Mouse (Mus musculus): ENCODE results near the gene Slc44a5. TPM values are rescaled to one million over a fixed set of nuclear protein-coding genes. Genes with fewer than 3 reads are reported as not detected.
"Not testable (repeated sequence)": the region's sequence is repeated elsewhere in the genome, so short reads cannot be mapped to it uniquely, and the experiment has no call there.

The Slc44a5 gene
- polyA plus RNA-seq, 1 experiment = not detected

- Histone ChIP-seq H3K4me3 (replicated peaks; ENCODE audit: extremely low read depth, low read depth, low read length) (no peak overlapping the region), H3K4me1 (ENCODE audit: control insufficient read depth, insufficient read depth, low read length) (no peaks in the 10 kb centered on the region)
- TF ChIP-seq POLR2A (IDR thresholded peaks at IDR 0.05; ENCODE audit: borderline replicate concordance, extremely low read depth, low read depth, low read length) (no peak), CTCF (IDR thresholded peaks at IDR 0.05; ENCODE audit: insufficient read depth, low read length) (no peak)
- DNase-seq = no peak
- WGBS = 91% methylated on average over 5 of the region's 5 CpGs
Measured at GRCm38 (mm10) chr3:153999797-154000528, 26.7 kb downstream of the Slc44a5 start.

- TF ChIP-seq CTCF (IDR thresholded peaks at IDR 0.05; ENCODE audit: insufficient read depth, low read length) (no peak), POLR2A (IDR thresholded peaks at IDR 0.05; ENCODE audit: borderline replicate concordance, extremely low read depth, low read depth, low read length) (no peak)
- Histone ChIP-seq H3K4me3 (replicated peaks; ENCODE audit: extremely low read depth, low read depth, low read length) (no peak overlapping the region), H3K4me1 (ENCODE audit: control insufficient read depth, insufficient read depth, low read length) (no peaks in the 10 kb centered on the region)
- whole genome bisulfite sequencing = 73% methylated on average over 5 of the region's 5 CpGs
- no peak for DNase-seq
Measured at GRCm38 (mm10) chr3:154001348-154001747, 28.1 kb downstream of the Slc44a5 start.

- no peak overlapping the region for H3K4me3 ChIP-seq (replicated peaks; ENCODE audit: extremely low read depth, low read depth, low read length)
- TF ChIP-seq POLR2A (IDR thresholded peaks at IDR 0.05; ENCODE audit: borderline replicate concordance, extremely low read depth, low read depth, low read length) (no peak), CTCF (IDR thresholded peaks at IDR 0.05; ENCODE audit: insufficient read depth, low read length) (no peak)
Measured at GRCm38 (mm10) chr3:154046876-154047275, 73.6 kb downstream of the Slc44a5 start.

GRCm38 (mm10) chr3:154053331-154053730 lies 80.1 kb downstream of the Slc44a5 start:
- H3K4me3 ChIP-seq (replicated peaks; ENCODE audit: extremely low read depth, low read depth, low read length) = no peak overlapping the region
- TF ChIP-seq CTCF (IDR thresholded peaks at IDR 0.05; ENCODE audit: insufficient read depth, low read length) = no peak
- TF ChIP-seq POLR2A (IDR thresholded peaks at IDR 0.05; ENCODE audit: borderline replicate concordance, extremely low read depth, low read depth, low read length) = no peak
- 73% methylated on average over 7 of the region's 7 CpGs for WGBS
- H3K4me1 ChIP-seq (ENCODE audit: control insufficient read depth, insufficient read depth, low read length) = no peaks in the 10 kb centered on the region
- no peak for DNase-seq

More at GRCm38 (mm10) chr3:154046876-154047275, 73.6 kb downstream of the Slc44a5 start:
- no peak for DNase-seq
- WGBS = 87% methylated on average over 4 of the region's 4 CpGs
- H3K4me1 ChIP-seq (ENCODE audit: control insufficient read depth, insufficient read depth, low read length) = no peaks in the 10 kb centered on the region

- 54% methylated on average over 2 of the region's 2 CpGs for WGBS
- Histone ChIP-seq H3K4me3 (replicated peaks; ENCODE audit: extremely low read depth, low read depth, low read length) (no peak overlapping the region), H3K4me1 (ENCODE audit: control insufficient read depth, insufficient read depth, low read length) (no peaks in the 10 kb centered on the region)
- no peak for DNase-seq
- TF ChIP-seq CTCF (IDR thresholded peaks at IDR 0.05; ENCODE audit: insufficient read depth, low read length) (no peak), POLR2A (IDR thresholded peaks at IDR 0.05; ENCODE audit: borderline replicate concordance, extremely low read depth, low read depth, low read length) (no peak)
Measured at GRCm38 (mm10) chr3:154057464-154057863, 84.2 kb downstream of the Slc44a5 start.

GRCm38 (mm10) chr3:154058200-154058599 lies 85.0 kb downstream of the Slc44a5 start:
- no peak for DNase-seq
- Histone ChIP-seq H3K4me3 (replicated peaks; ENCODE audit: extremely low read depth, low read depth, low read length) (no peak overlapping the region), H3K4me1 (ENCODE audit: control insufficient read depth, insufficient read depth, low read length) (no peaks in the 10 kb centered on the region)
- TF ChIP-seq POLR2A (IDR thresholded peaks at IDR 0.05; ENCODE audit: borderline replicate concordance, extremely low read depth, low read depth, low read length) = no peak
- TF ChIP-seq CTCF (IDR thresholded peaks at IDR 0.05; ENCODE audit: insufficient read depth, low read length) = no peak
- WGBS = 62% methylated on average over 5 of the region's 5 CpGs

GRCm38 (mm10) chr3:154071989-154072388 lies 98.8 kb downstream of the Slc44a5 start:
- H3K4me1 ChIP-seq (ENCODE audit: control insufficient read depth, insufficient read depth, low read length); DNase-seq; H3K4me3 ChIP-seq (replicated peaks; ENCODE audit: extremely low read depth, low read depth, low read length): not testable (repeated sequence)

- 49% methylated on average over 10 of the region's 10 CpGs for WGBS
- H3K4me3 ChIP-seq (replicated peaks; ENCODE audit: extremely low read depth, low read depth, low read length) = no peak overlapping the region
- no peak for DNase-seq
- no peaks in the 10 kb centered on the region for H3K4me1 ChIP-seq (ENCODE audit: control insufficient read depth, insufficient read depth, low read length)
- TF ChIP-seq CTCF (IDR thresholded peaks at IDR 0.05; ENCODE audit: insufficient read depth, low read length) (no peak), POLR2A (IDR thresholded peaks at IDR 0.05; ENCODE audit: borderline replicate concordance, extremely low read depth, low read depth, low read length) (no peak)
Measured at GRCm38 (mm10) chr3:154075749-154076148, 102.5 kb downstream of the Slc44a5 start.

- Histone ChIP-seq H3K4me1 (ENCODE audit: control insufficient read depth, insufficient read depth, low read length) (no peaks in the 10 kb centered on the region), H3K4me3 (replicated peaks; ENCODE audit: extremely low read depth, low read depth, low read length) (no peak overlapping the region)
- TF ChIP-seq CTCF (IDR thresholded peaks at IDR 0.05; ENCODE audit: insufficient read depth, low read length) = no peak
- no peak for TF ChIP-seq POLR2A (IDR thresholded peaks at IDR 0.05; ENCODE audit: borderline replicate concordance, extremely low read depth, low read depth, low read length)
- no peak for DNase-seq
- 65% methylated on average over 12 of the region's 12 CpGs for WGBS
Measured at GRCm38 (mm10) chr3:154081687-154082086, 108.5 kb downstream of the Slc44a5 start.

- DNase-seq = no peak
- Histone ChIP-seq H3K4me1 (ENCODE audit: control insufficient read depth, insufficient read depth, low read length) (no peaks in the 10 kb centered on the region), H3K4me3 (replicated peaks; ENCODE audit: extremely low read depth, low read depth, low read length) (no peak overlapping the region)
- WGBS = 63% methylated on average over 9 of the region's 9 CpGs
- TF ChIP-seq POLR2A (IDR thresholded peaks at IDR 0.05; ENCODE audit: borderline replicate concordance, extremely low read depth, low read depth, low read length) = no peak
Measured at GRCm38 (mm10) chr3:154082241-154082640, 109.0 kb downstream of the Slc44a5 start.
